Mouse (Mus musculus): ENCODE results near the gene Secisbp2l. TPM values are rescaled to one million over a fixed set of nuclear protein-coding genes. Genes with fewer than 3 reads are reported as not detected.
A peak's percentile ranks its signal among the peaks of the same experiment; 100 is the strongest.

The Secisbp2l gene
- total RNA-seq (2021), result 100 to 1,000 TPM; 112 to 115 TPM

- intact Hi-C loops (cut with DNase I), result loop anchor here (1.0 to 10.0 kb wide), 4 partner anchors 26 to 372 kb away; partner anchors contain the start of genes Cops2, Dtwd1, Fam227b and Galk2
- DNase-seq (ENCODE audit: low spot score in 2 of 2), result peak; percentile 95 to 97
These were observed at the start of gene Secisbp2l for GRCm38 (mm10) chr2:125782719-125783109. TSS of gene Secisbp2l (minus strand) at chr2:125782870.

DNA sequence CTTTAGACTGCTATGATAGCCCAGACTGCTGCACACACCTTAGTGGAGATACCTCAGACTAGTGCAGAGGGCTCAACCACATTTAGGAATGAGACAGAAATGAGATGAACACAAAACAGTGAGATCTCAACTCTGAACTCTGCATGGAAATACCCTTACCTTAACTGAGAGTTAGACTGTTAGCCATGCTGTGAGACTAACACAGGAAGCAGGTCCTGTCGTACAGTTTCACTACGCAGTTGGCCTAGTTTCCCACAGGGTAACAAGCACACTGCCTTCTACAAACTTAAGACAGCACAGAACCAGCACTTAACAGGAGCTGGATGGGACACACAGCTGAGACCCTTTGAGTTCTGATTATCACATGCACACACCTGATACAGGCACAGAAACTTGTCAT is 47.3 kb upstream of the Secisbp2l start:
- intact Hi-C loops (cut with DNase I), result no loop called here
- DNase-seq (ENCODE audit: low spot score in 2 of 2), result no peak

DNA sequence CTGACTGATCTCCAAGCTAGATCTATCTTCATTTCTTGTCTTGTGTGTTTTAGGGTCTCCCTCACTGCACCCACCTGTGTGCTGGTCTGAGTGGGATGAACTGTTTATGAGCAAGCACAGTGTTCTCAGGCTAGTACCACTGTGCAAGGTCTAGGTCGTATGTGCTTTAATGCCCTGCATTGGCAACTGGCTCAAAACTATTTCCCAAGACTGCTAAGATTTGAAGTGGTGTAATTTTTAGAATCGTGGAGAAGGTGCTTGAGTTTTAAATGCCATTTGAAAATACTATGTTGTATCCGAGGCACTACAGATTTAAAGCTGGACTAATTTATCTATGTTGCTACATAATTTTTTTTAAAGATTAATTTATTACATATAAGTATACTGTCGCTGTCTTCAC is 45.2 kb upstream of the Secisbp2l start:
- no peak for DNase-seq (ENCODE audit: low spot score in 2 of 2)
- intact Hi-C loops (cut with DNase I), result no loop called here

DNA sequence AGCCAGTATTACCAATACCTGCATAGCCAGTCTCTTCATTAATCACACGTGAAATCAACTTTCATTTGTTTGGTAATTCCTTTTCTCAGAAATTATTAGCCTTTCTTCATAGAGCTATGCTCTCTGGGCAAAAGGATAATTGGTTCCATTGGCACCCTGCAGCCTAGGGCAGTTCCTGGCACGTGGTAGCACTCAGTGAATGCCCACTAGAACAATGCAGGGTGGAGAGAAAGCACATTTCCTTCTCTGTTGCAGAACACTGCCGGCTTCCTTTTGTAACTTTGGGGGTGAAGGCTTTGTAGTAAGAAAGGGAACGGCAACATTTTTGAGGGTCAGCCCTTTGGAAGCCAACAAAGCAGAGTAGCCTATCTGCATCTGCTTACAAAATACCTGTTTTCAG is 43.5 kb upstream of the Secisbp2l start:
- intact Hi-C loops (cut with DNase I), result no loop called here

GRCm38 (mm10) chr2:125820397-125820796 is 37.7 kb upstream of the Secisbp2l start:
- DNase-seq (ENCODE audit: low spot score in 2 of 2), result no peak
- intact Hi-C loops (cut with DNase I), result loop anchor here (5.0 kb wide), 1 partner anchor 38 kb away; the partner anchor contains the start of gene Secisbp2l

More for the DNA sequence above, 43.5 kb upstream of the Secisbp2l start:
- DNase-seq (ENCODE audit: low spot score in 2 of 2), result no peak

- DNase-seq (ENCODE audit: low spot score in 2 of 2), result no peak
- intact Hi-C loops (cut with DNase I), result no loop called here
These were observed 31.4 kb upstream of the Secisbp2l start for GRCm38 (mm10) chr2:125813972-125814595.

DNA sequence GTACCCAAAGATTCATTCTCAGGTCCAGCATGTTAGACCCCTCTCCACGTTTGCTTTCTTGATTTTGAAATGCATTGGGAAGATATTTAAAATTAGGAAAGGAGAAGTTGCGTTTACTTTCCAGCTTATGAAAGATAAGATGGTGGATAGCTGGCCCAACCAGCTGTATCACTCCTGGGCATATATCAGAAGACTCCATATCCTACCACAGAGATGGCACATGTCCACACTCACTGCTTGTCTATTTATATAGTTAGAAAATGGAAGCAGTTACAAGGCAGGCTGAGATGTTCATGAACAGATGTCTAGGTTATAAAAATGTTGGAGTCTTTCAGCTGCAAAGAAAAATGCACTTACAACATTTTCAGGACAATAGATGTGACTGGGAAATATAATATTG is 28.7 kb upstream of the Secisbp2l start:
- intact Hi-C loops (cut with DNase I), result no loop called here
- DNase-seq (ENCODE audit: low spot score in 2 of 2), result peak in 1 of 2 experiments; percentile 81

DNA sequence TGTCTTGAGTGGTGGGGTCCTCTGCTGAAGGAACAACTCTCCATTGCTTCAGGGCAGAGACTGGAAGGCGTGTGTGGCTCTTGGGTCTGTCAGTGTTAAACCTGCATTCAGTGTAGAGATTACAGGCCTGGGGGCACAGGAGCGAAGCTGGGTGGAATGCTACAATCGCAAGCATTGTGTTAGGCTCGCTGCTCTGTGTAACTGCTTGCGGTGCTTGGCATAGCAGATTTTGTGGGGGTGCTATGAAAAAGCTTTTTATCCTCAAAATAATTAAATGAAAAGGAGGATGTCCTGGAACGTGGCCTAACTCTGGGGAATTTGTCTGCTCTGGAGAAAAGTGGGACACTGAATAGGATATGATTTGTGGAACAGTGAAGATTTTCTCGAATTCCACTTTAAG is 26.9 kb upstream of the Secisbp2l start:
- intact Hi-C loops (cut with DNase I), result loop anchor here (2.0 kb wide), 1 partner anchor 27 kb away; the partner anchor contains the start of gene Secisbp2l
- DNase-seq (ENCODE audit: low spot score in 2 of 2), result peak; percentile 39 to 88

DNA sequence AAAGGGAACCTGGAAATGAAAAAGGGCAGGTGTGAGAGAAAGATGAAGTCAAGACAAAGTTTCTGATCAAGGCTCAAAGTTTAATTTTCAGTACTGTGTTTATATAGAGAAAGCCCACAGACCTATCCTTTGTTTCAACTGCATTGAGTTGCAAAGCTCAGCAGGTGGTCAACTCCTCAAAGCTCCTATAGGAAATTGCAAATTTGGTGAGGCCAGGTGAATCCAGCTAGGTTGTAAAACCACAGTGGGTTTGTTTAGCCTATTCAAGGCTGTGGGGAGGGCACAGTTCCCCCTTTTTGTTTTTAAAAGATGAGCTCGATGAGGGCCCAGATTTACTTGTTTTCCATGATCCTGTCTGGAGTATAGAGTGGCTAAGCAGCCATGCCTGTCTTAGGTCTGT is 23.2 kb upstream of the Secisbp2l start:
- intact Hi-C loops (cut with DNase I), result no loop called here
- no peak for DNase-seq (ENCODE audit: low spot score in 2 of 2)

- intact Hi-C loops (cut with DNase I), result no loop called here
These were observed 19.3 kb upstream of the Secisbp2l start for GRCm38 (mm10) chr2:125801947-125802346.

GRCm38 (mm10) chr2:125801038-125801437 is 18.4 kb upstream of the Secisbp2l start:
- DNase-seq (ENCODE audit: low spot score in 2 of 2), result no peak
- intact Hi-C loops (cut with DNase I), result no loop called here

More at GRCm38 (mm10) chr2:125801947-125802346, 19.3 kb upstream of the Secisbp2l start:
- peak in 1 of 2 experiments; percentile 46 for DNase-seq (ENCODE audit: low spot score in 2 of 2)

- intact Hi-C loops (cut with DNase I), result no loop called here
- DNase-seq (ENCODE audit: low spot score in 2 of 2), result no peak
These were observed 17.8 kb upstream of the Secisbp2l start for GRCm38 (mm10) chr2:125800428-125800827.

- no peak for DNase-seq (ENCODE audit: low spot score in 2 of 2)
- intact Hi-C loops (cut with DNase I), result no loop called here
These were observed 15.2 kb upstream of the Secisbp2l start for GRCm38 (mm10) chr2:125797872-125798271.

DNA sequence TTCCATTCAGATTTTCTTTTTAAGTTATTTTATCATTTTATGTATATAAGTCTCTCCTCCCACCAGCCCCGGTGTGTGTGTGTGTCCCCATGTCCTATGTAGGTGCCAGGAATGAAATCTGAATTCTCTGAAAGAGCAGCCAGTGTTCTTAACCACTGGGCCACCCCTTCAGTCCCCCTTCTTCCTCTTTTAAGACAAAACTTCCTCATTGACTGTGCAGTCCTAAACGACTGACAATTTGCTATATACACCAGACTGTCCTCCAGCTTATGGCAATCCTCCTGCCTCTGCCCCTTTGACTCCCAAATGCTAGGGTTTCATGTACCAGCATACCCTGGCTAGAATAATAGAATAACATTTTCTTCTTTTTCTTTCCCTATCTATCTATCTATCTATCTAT is 12.4 kb upstream of the Secisbp2l start:
- intact Hi-C loops (cut with DNase I), result no loop called here
- DNase-seq (ENCODE audit: low spot score in 2 of 2), result no peak

GRCm38 (mm10) chr2:125794166-125794565 is 11.5 kb upstream of the Secisbp2l start:
- no peak for DNase-seq (ENCODE audit: low spot score in 2 of 2)
- intact Hi-C loops (cut with DNase I), result no loop called here

DNA sequence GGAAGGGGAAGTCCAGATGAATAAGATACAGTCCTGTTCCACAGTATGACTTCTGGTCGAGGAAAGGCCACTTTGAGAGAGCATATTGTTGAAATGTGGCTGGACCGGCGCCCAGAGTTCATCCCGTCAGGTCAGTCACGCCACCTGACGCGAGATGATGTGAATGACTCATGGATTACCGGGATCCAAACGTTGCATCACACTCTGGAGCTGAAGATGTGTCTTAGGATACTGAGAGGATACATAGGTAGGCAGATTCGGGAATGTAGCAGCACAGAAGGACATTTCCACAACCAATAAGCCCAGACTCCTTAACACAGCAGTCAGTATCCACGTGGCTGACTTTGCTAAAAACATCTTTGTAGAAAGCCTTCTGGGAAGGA is 10.2 kb upstream of the Secisbp2l start:
- intact Hi-C loops (cut with DNase I), result no loop called here
- no peak for DNase-seq (ENCODE audit: low spot score in 2 of 2)

- intact Hi-C loops (cut with DNase I), result no loop called here
- no peak for DNase-seq (ENCODE audit: low spot score in 2 of 2)
These were observed 9.6 kb upstream of the Secisbp2l start for GRCm38 (mm10) chr2:125792144-125792878.

DNA sequence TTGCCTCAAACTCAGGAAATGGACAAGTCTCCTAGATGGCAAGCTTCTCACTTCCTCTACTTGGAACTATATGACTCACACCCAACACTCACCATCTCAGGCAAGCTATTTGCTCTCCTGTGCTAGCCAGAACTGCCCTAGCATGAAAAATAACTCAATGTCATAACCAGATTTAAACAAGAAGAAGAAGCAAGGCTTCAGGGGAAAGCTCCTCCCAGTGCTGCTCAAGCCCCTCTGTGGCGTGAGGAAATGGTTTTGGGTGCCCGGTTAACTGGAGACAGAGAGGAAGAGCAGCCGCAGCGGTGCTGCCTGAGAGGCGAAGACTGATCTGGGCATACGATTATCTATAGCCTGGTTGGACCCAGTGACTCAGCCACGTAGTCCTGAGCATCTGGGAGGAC is 8.8 kb upstream of the Secisbp2l start:
- DNase-seq (ENCODE audit: low spot score in 2 of 2), result no peak
- intact Hi-C loops (cut with DNase I), result no loop called here

DNA sequence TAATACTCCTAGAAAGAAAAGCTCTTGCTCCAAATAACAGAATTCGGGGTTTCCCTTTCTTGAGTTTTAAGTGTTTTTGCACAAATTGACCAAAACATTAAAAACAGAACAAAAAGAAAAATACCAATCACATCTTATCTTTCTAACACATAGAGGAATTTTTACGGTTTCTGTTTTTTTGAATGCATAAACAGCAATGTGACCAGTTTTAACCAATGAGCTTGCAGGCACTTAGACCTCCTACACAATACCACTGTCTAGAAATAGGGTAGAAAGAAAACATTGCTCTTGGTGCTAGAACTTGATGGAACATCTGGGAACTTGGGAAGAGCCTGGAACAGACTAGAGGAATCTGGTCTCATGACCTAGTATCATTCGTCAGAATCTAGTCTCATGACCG is 7.6 kb upstream of the Secisbp2l start:
- intact Hi-C loops (cut with DNase I), result no loop called here
- no peak for DNase-seq (ENCODE audit: low spot score in 2 of 2)

GRCm38 (mm10) chr2:125789265-125789664 is 6.6 kb upstream of the Secisbp2l start:
- DNase-seq (ENCODE audit: low spot score in 2 of 2), result no peak
- intact Hi-C loops (cut with DNase I), result loop anchor here (10.0 kb wide), 1 partner anchor 366 kb away; the partner anchor contains the start of genes Dtwd1 and Fam227b

DNA sequence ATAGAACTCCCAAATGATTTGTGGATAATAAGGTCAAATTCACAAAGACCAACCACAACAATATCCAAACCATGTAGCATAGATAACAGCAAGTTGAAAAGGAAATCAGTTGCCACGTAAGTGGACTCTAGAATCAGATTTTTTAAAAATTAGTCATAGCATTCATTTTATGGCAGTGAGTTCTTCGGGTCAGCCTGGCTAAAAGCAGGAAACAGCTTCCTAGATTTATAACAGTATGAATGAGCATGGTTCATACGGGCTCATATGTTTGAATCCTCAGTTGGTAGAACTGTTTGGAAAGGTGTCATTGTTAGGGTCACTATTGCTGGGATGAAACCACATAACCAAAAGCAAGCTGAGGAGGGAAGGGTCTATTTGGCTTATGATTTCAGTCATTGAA is 6.1 kb upstream of the Secisbp2l start:
- no peak for DNase-seq (ENCODE audit: low spot score in 2 of 2)
- intact Hi-C loops (cut with DNase I), result loop anchor here (10.0 kb wide), 1 partner anchor 366 kb away; the partner anchor contains the start of genes Dtwd1 and Fam227b
